Mouse (Mus musculus): ENCODE results near the gene Camta1. TPM values are rescaled to one million over a fixed set of nuclear protein-coding genes. Genes with fewer than 3 reads are reported as not detected.

The Camta1 gene
- polyA plus RNA-seq, 1 experiment from 2014 or later, result 206 TPM

- no peak overlapping the region for H3K4me2 ChIP-seq (ENCODE audit: low read depth, low read length)
- H3K27ac ChIP-seq (ENCODE audit: low read depth, low read length), result peak overlapping the region; percentile 46; the same call in 1 of the 2 replicates
- H3K36me3 ChIP-seq (ENCODE audit: control insufficient read depth, insufficient read depth, low read length), result no peaks in the 10 kb centered on the region
- whole genome bisulfite sequencing, result 60% methylated on average over 9 of the region's 9 CpGs
- H3K9me3 ChIP-seq (ENCODE audit: control insufficient read depth, low read length), result no peaks in the 10 kb centered on the region
- no peak for ATAC-seq (ENCODE audit: low read depth)
- H3K4me1 ChIP-seq (ENCODE audit: control insufficient read depth, insufficient read depth, low read length), result peaks cover 14% of the 10 kb centered on the region; the same call in 1 of the 2 replicates
- 0 out of 2 replicates have a peak overlapping the region, but pooled peaks have one; percentile 21 for H3K9ac ChIP-seq (replicated peaks; ENCODE audit: low read depth, low read length)
- no peaks in the 10 kb centered on the region for H3K27me3 ChIP-seq (ENCODE audit: control insufficient read depth, insufficient read depth, low read length)
- H3K4me3 ChIP-seq (ENCODE audit: low read depth, low read length), result no peak overlapping the region
Measured at GRCm38 (mm10) chr4:151637348-151637747, 224.3 kb downstream of the Camta1 start.

DNA sequence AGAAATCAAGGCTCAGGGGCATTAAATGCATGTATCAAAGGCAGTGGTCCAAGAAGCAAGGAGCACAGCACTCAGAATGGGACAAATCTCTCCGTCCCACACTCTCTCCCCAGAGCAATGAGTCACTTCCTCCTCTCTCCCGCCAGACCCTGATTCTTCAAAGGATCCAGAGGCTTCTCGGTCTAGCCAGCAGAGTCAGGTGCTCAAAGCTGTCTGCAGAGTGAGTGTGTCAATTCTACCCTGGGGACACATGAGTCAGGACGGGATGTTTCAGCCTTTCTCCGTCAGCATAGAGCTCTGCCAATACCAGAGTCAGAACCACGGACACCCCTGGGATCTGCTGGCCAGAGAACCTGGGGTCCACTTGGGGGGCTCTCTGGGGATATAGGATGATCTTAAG is 226.9 kb downstream of the Camta1 start:
- Histone ChIP-seq H3K9me3 (ENCODE audit: control insufficient read depth, low read length) (no peaks in the 10 kb centered on the region), H3K27ac (ENCODE audit: low read depth, low read length) (no peak overlapping the region; the same call in 1 of the 2 replicates), H3K27me3 (ENCODE audit: control insufficient read depth, insufficient read depth, low read length) (no peaks in the 10 kb centered on the region), H3K4me1 (ENCODE audit: control insufficient read depth, insufficient read depth, low read length) (peaks cover 17% of the 10 kb centered on the region; the same call in 1 of the 2 replicates), H3K36me3 (ENCODE audit: control insufficient read depth, insufficient read depth, low read length) (no peaks in the 10 kb centered on the region), H3K4me3 (ENCODE audit: low read depth, low read length) (no peak overlapping the region), H3K4me2 (ENCODE audit: low read depth, low read length) (no peak overlapping the region), H3K9ac (replicated peaks; ENCODE audit: low read depth, low read length) (no peak overlapping the region)
- WGBS, result 36% methylated on average over 6 of the region's 6 CpGs
- no peak for ATAC-seq (ENCODE audit: low read depth)

DNA sequence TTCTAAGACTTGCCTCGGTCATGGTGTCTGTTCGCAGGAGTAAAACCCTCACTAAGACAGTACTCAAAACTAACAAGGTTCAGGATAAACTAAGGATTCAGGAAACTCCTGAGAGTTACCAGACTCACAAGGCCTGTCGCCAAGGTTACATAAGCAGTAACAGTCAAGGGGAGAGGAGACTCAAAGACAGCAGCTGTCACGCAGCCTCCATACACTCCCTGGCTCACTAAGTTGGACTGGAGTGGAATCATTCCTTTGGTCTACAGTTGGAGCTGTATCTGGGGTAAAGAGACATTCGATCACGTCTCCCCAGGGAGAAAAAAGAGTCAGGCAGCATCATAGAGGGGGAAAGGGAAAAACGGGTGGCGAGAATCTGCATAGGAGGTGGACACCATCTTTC is 227.9 kb downstream of the Camta1 start:
- ATAC-seq (ENCODE audit: low read depth), result no peak
- no peaks in the 10 kb centered on the region for H3K9me3 ChIP-seq (ENCODE audit: control insufficient read depth, low read length)
- no peak overlapping the region for H3K9ac ChIP-seq (replicated peaks; ENCODE audit: low read depth, low read length)
- 91% methylated on average over 8 of the region's 8 CpGs for WGBS
- no peak overlapping the region for H3K4me3 ChIP-seq (ENCODE audit: low read depth, low read length)
- H3K4me1 ChIP-seq (ENCODE audit: control insufficient read depth, insufficient read depth, low read length), result peaks cover 17% of the 10 kb centered on the region; the same call in 1 of the 2 replicates
- H3K4me2 ChIP-seq (ENCODE audit: low read depth, low read length), result no peak overlapping the region
- no peak overlapping the region for H3K27ac ChIP-seq (ENCODE audit: low read depth, low read length)
- H3K36me3 ChIP-seq (ENCODE audit: control insufficient read depth, insufficient read depth, low read length), result no peaks in the 10 kb centered on the region
- H3K27me3 ChIP-seq (ENCODE audit: control insufficient read depth, insufficient read depth, low read length), result no peaks in the 10 kb centered on the region

DNA sequence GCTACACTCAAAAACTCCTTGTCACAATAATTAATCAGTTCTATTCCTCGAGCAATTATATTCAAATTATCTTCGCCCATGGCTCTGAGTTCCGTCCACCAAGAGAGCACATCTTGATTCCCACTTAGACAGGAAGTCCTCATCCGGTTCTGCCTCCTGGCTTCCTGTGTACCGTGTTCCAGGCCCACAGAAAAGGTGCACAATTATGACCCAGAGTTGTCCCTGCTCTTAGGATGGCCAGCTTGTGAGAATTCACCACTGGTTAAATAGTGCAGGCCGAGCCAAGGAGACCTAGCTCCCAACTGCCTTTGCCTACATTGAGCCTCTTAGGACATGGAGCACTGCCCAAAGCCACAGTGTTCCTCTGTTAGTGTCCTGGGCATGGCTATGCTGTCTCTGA is 229.4 kb downstream of the Camta1 start:
- Histone ChIP-seq H3K27me3 (ENCODE audit: control insufficient read depth, insufficient read depth, low read length) (no peaks in the 10 kb centered on the region), H3K9ac (replicated peaks; ENCODE audit: low read depth, low read length) (no peak overlapping the region), H3K36me3 (ENCODE audit: control insufficient read depth, insufficient read depth, low read length) (no peaks in the 10 kb centered on the region), H3K9me3 (ENCODE audit: control insufficient read depth, low read length) (no peaks in the 10 kb centered on the region), H3K4me2 (ENCODE audit: low read depth, low read length) (no peak overlapping the region), H3K4me3 (ENCODE audit: low read depth, low read length) (no peak overlapping the region), H3K4me1 (ENCODE audit: control insufficient read depth, insufficient read depth, low read length) (peaks cover 12% of the 10 kb centered on the region; the same call in 1 of the 2 replicates), H3K27ac (ENCODE audit: low read depth, low read length) (no peak overlapping the region)
- 87% methylated on average over 6 of the region's 6 CpGs for WGBS
- ATAC-seq (ENCODE audit: low read depth), result no peak

DNA sequence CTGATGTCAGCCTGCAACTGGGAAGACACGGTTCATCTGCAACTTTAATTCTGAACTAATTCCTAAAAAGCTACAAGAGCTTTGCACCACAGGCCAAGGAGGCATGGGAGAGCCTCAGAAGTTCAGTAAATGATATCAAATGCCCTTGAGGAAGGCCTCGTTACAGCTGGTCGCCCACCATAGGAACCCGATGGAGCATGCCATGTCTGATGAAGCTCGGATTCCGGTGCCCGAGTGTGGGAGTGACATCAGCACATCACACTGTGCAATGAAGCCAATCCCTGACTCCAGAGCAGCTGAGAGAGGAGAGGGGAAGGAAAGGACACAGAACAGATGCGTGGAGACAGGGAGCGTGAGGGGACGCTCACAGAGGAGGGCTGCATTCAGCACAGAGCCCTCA is 231.0 kb downstream of the Camta1 start:
- WGBS, result 47% methylated on average over 10 of the region's 10 CpGs
- ATAC-seq (ENCODE audit: low read depth), result no peak
- Histone ChIP-seq H3K4me1 (ENCODE audit: control insufficient read depth, insufficient read depth, low read length) (peaks cover 9% of the 10 kb centered on the region; the same call in 1 of the 2 replicates), H3K27ac (ENCODE audit: low read depth, low read length) (no peak overlapping the region), H3K27me3 (ENCODE audit: control insufficient read depth, insufficient read depth, low read length) (no peaks in the 10 kb centered on the region), H3K9me3 (ENCODE audit: control insufficient read depth, low read length) (no peaks in the 10 kb centered on the region), H3K9ac (replicated peaks; ENCODE audit: low read depth, low read length) (no peak overlapping the region), H3K36me3 (ENCODE audit: control insufficient read depth, insufficient read depth, low read length) (no peaks in the 10 kb centered on the region), H3K4me3 (ENCODE audit: low read depth, low read length) (no peak overlapping the region), H3K4me2 (ENCODE audit: low read depth, low read length) (no peak overlapping the region)

GRCm38 (mm10) chr4:151630231-151630630 is 231.4 kb downstream of the Camta1 start:
- Histone ChIP-seq H3K27ac (ENCODE audit: low read depth, low read length) (no peak overlapping the region), H3K9ac (replicated peaks; ENCODE audit: low read depth, low read length) (no peak overlapping the region), H3K4me2 (ENCODE audit: low read depth, low read length) (no peak overlapping the region), H3K4me3 (ENCODE audit: low read depth, low read length) (no peak overlapping the region), H3K36me3 (ENCODE audit: control insufficient read depth, insufficient read depth, low read length) (no peaks in the 10 kb centered on the region), H3K9me3 (ENCODE audit: control insufficient read depth, low read length) (no peaks in the 10 kb centered on the region), H3K27me3 (ENCODE audit: control insufficient read depth, insufficient read depth, low read length) (no peaks in the 10 kb centered on the region), H3K4me1 (ENCODE audit: control insufficient read depth, insufficient read depth, low read length) (peaks cover 9% of the 10 kb centered on the region; the same call in 1 of the 2 replicates)
- WGBS, result 54% methylated on average over 3 of the region's 3 CpGs
- ATAC-seq (ENCODE audit: low read depth), result no peak

- H3K4me3 ChIP-seq (ENCODE audit: low read depth, low read length), result no peak overlapping the region
- no peak for ATAC-seq (ENCODE audit: low read depth)
- no peaks in the 10 kb centered on the region for H3K27me3 ChIP-seq (ENCODE audit: control insufficient read depth, insufficient read depth, low read length)
- H3K9ac ChIP-seq (replicated peaks; ENCODE audit: low read depth, low read length), result no peak overlapping the region
- peaks cover 19% of the 10 kb centered on the region for H3K4me1 ChIP-seq (ENCODE audit: control insufficient read depth, insufficient read depth, low read length)
- 39% methylated on average over 14 of the region's 14 CpGs for WGBS
- H3K36me3 ChIP-seq (ENCODE audit: control insufficient read depth, insufficient read depth, low read length), result no peaks in the 10 kb centered on the region
- H3K9me3 ChIP-seq (ENCODE audit: control insufficient read depth, low read length), result no peaks in the 10 kb centered on the region
- H3K4me2 ChIP-seq (ENCODE audit: low read depth, low read length), result no peak overlapping the region
- 0 out of 2 replicates have a peak overlapping the region, but pooled peaks have one; percentile 5 for H3K27ac ChIP-seq (ENCODE audit: low read depth, low read length)
Measured at GRCm38 (mm10) chr4:151619541-151620016, 242.1 kb downstream of the Camta1 start.

GRCm38 (mm10) chr4:151618420-151619310 is 243.0 kb downstream of the Camta1 start:
- H3K4me3 ChIP-seq (ENCODE audit: low read depth, low read length), result no peak overlapping the region
- H3K9ac ChIP-seq (replicated peaks; ENCODE audit: low read depth, low read length), result 0 out of 2 replicates have a peak overlapping the region, but pooled peaks have one; percentile 11
- no peak overlapping the region for H3K27ac ChIP-seq (ENCODE audit: low read depth, low read length)
- 30% methylated on average over 21 of the region's 21 CpGs for WGBS
- peaks cover 19% of the 10 kb centered on the region for H3K4me1 ChIP-seq (ENCODE audit: control insufficient read depth, insufficient read depth, low read length)
- H3K9me3 ChIP-seq (ENCODE audit: control insufficient read depth, low read length), result no peaks in the 10 kb centered on the region
- no peaks in the 10 kb centered on the region for H3K36me3 ChIP-seq (ENCODE audit: control insufficient read depth, insufficient read depth, low read length)
- peak; percentile 44 for ATAC-seq (ENCODE audit: low read depth)
- H3K4me2 ChIP-seq (ENCODE audit: low read depth, low read length), result no peak overlapping the region
- H3K27me3 ChIP-seq (ENCODE audit: control insufficient read depth, insufficient read depth, low read length), result no peaks in the 10 kb centered on the region

GRCm38 (mm10) chr4:151611621-151612020 is 250.1 kb downstream of the Camta1 start:
- H3K4me2 ChIP-seq (ENCODE audit: low read depth, low read length), result no peak overlapping the region
- no peak overlapping the region for H3K4me3 ChIP-seq (ENCODE audit: low read depth, low read length)
- H3K9ac ChIP-seq (replicated peaks; ENCODE audit: low read depth, low read length), result no peak overlapping the region
- no peaks in the 10 kb centered on the region for H3K9me3 ChIP-seq (ENCODE audit: control insufficient read depth, low read length)
- ATAC-seq (ENCODE audit: low read depth), result no peak
- 44% methylated on average over 6 of the region's 6 CpGs for WGBS
- no peaks in the 10 kb centered on the region for H3K36me3 ChIP-seq (ENCODE audit: control insufficient read depth, insufficient read depth, low read length)
- H3K27ac ChIP-seq (ENCODE audit: low read depth, low read length), result 0 out of 2 replicates have a peak overlapping the region, but pooled peaks have one; percentile 28
- no peaks in the 10 kb centered on the region for H3K27me3 ChIP-seq (ENCODE audit: control insufficient read depth, insufficient read depth, low read length)
- peaks cover 19% of the 10 kb centered on the region; the same call in 1 of the 2 replicates for H3K4me1 ChIP-seq (ENCODE audit: control insufficient read depth, insufficient read depth, low read length)
